Mouse (Mus musculus): ENCODE data around the gene Tesk1. TPM values are rescaled to one million over a fixed set of nuclear protein-coding genes. Genes with fewer than 3 reads are reported as not detected.

Gene Tesk1
- total and polyA plus RNA-seq, 2 experiments from 2014 or later, result 15.4 to 124 TPM

- no peaks in the 10 kb centered on the region for H3K27me3 ChIP-seq (ENCODE audit: insufficient read depth, low read length)
- WGBS, result 79% methylated on average over 31 of the region's 31 CpGs
- no peak overlapping the region for H3K4me3 ChIP-seq (ENCODE audit: low read depth, low read length)
- peak overlapping the region; percentile 23 for H3K4me2 ChIP-seq (ENCODE audit: low read depth)
- H3K4me1 ChIP-seq (ENCODE audit: insufficient read depth), result no peaks in the 10 kb centered on the region
- no peak for TF ChIP-seq CTCF (IDR thresholded peaks at IDR 0.05; ENCODE audit: low read depth)
- no peaks in the 10 kb centered on the region for H3K9me3 ChIP-seq (ENCODE audit: low read length)
- DNase-seq, result no peak
- peaks cover 6% of the 10 kb centered on the region; the same call in 1 of the 2 replicates for H3K36me3 ChIP-seq (ENCODE audit: insufficient read depth)
- H3K9ac ChIP-seq, result no peak overlapping the region
- peak overlapping the region; percentile 45; the same call in 1 of the 2 replicates for H3K27ac ChIP-seq (ENCODE audit: low read depth, low read length)
- ATAC-seq, result peak; percentile 1; the same call in 1 of the 2 replicates
Measured at GRCm38 (mm10) chr4:43399391-43400131, 42.2 kb upstream of the Tesk1 start.

GRCm38 (mm10) chr4:43400976-43401375, 40.8 kb upstream of the Tesk1 start:
- 26% methylated on average over 10 of the region's 10 CpGs for WGBS
- no peak for DNase-seq

GRCm38 (mm10) chr4:43401486-43401885, 40.3 kb upstream of the Tesk1 start:
- H3K27ac ChIP-seq (ENCODE audit: low read depth, low read length), result no peak overlapping the region
- WGBS, result 83% methylated on average over 10 of the region's 10 CpGs
- no peak overlapping the region for H3K9ac ChIP-seq
- no peaks in the 10 kb centered on the region for H3K27me3 ChIP-seq (ENCODE audit: insufficient read depth, low read length)
- H3K4me1 ChIP-seq (ENCODE audit: insufficient read depth), result peaks cover 5% of the 10 kb centered on the region; the same call in 1 of the 2 replicates
- no peaks in the 10 kb centered on the region for H3K9me3 ChIP-seq (ENCODE audit: low read length)
- H3K36me3 ChIP-seq (ENCODE audit: insufficient read depth), result peaks cover 6% of the 10 kb centered on the region; the same call in 1 of the 2 replicates
- DNase-seq (no peak), ATAC-seq (no peak)
- no peak overlapping the region for H3K4me2 ChIP-seq (ENCODE audit: low read depth)
- no peak for TF ChIP-seq CTCF (IDR thresholded peaks at IDR 0.05; ENCODE audit: low read depth)
- no peak overlapping the region for H3K4me3 ChIP-seq (ENCODE audit: low read depth, low read length)

More at GRCm38 (mm10) chr4:43400976-43401375, 40.8 kb upstream of the Tesk1 start:
- no peak for TF ChIP-seq CTCF (IDR thresholded peaks at IDR 0.05; ENCODE audit: low read depth)
- no peak for ATAC-seq
- Histone ChIP-seq H3K4me1 (ENCODE audit: insufficient read depth) (peaks cover 4% of the 10 kb centered on the region; the same call in 1 of the 2 replicates), H3K27ac (ENCODE audit: low read depth, low read length) (no peak overlapping the region), H3K36me3 (ENCODE audit: insufficient read depth) (peaks cover 6% of the 10 kb centered on the region; the same call in 1 of the 2 replicates), H3K4me2 (ENCODE audit: low read depth) (no peak overlapping the region), H3K27me3 (ENCODE audit: insufficient read depth, low read length) (no peaks in the 10 kb centered on the region), H3K9me3 (ENCODE audit: low read length) (no peaks in the 10 kb centered on the region), H3K9ac (no peak overlapping the region), H3K4me3 (ENCODE audit: low read depth, low read length) (no peak overlapping the region)

GRCm38 (mm10) chr4:43402212-43402611, 39.5 kb upstream of the Tesk1 start:
- Histone ChIP-seq H3K36me3 (ENCODE audit: insufficient read depth) (peaks cover 6% of the 10 kb centered on the region; the same call in 1 of the 2 replicates), H3K4me1 (ENCODE audit: insufficient read depth) (peaks cover 7% of the 10 kb centered on the region; the same call in 1 of the 2 replicates), H3K9ac (no peak overlapping the region), H3K4me3 (ENCODE audit: low read depth, low read length) (no peak overlapping the region), H3K27me3 (ENCODE audit: insufficient read depth, low read length) (no peaks in the 10 kb centered on the region), H3K4me2 (ENCODE audit: low read depth) (no peak overlapping the region), H3K9me3 (ENCODE audit: low read length) (no peaks in the 10 kb centered on the region), H3K27ac (ENCODE audit: low read depth, low read length) (no peak overlapping the region)
- no peak for DNase-seq
- TF ChIP-seq CTCF (IDR thresholded peaks at IDR 0.05; ENCODE audit: low read depth), result no peak
- ATAC-seq, result no peak
- 80% methylated on average over 9 of the region's 9 CpGs for whole genome bisulfite sequencing

GRCm38 (mm10) chr4:43404697-43405096, 37.0 kb upstream of the Tesk1 start:
- WGBS, result 89% methylated on average over 10 of the region's 10 CpGs
- no peak for TF ChIP-seq CTCF (IDR thresholded peaks at IDR 0.05; ENCODE audit: low read depth)

GRCm38 (mm10) chr4:43406162-43406971, 35.4 kb upstream of the Tesk1 start:
- TF ChIP-seq CTCF (IDR thresholded peaks at IDR 0.05; ENCODE audit: low read depth), result peak; percentile 75
- H3K4me1 ChIP-seq (ENCODE audit: insufficient read depth), result peaks cover 20% of the 10 kb centered on the region
- 2% methylated on average over 26 of the region's 28 CpGs for WGBS
- no peaks in the 10 kb centered on the region for H3K9me3 ChIP-seq (ENCODE audit: low read length)
- peak overlapping the region; percentile 76 for H3K4me2 ChIP-seq (ENCODE audit: low read depth)
- H3K27me3 ChIP-seq (ENCODE audit: insufficient read depth, low read length), result no peaks in the 10 kb centered on the region
- H3K4me3 ChIP-seq (ENCODE audit: low read depth, low read length), result peak overlapping the region; percentile 53
- peak overlapping the region; percentile 81 for H3K9ac ChIP-seq
- peak; percentile 91 for DNase-seq
- ATAC-seq, result peak; percentile 95
- H3K36me3 ChIP-seq (ENCODE audit: insufficient read depth), result peaks cover 6% of the 10 kb centered on the region; the same call in 1 of the 2 replicates
- peak overlapping the region; percentile 98 for H3K27ac ChIP-seq (ENCODE audit: low read depth, low read length)

More at GRCm38 (mm10) chr4:43404697-43405096, 37.0 kb upstream of the Tesk1 start:
- DNase-seq (no peak), ATAC-seq (no peak)
- no peaks in the 10 kb centered on the region for H3K27me3 ChIP-seq (ENCODE audit: insufficient read depth, low read length)
- no peak overlapping the region for H3K4me2 ChIP-seq (ENCODE audit: low read depth)
- peaks cover 20% of the 10 kb centered on the region for H3K4me1 ChIP-seq (ENCODE audit: insufficient read depth)
- no peak overlapping the region for H3K9ac ChIP-seq
- peaks cover 6% of the 10 kb centered on the region; the same call in 1 of the 2 replicates for H3K36me3 ChIP-seq (ENCODE audit: insufficient read depth)
- H3K27ac ChIP-seq (ENCODE audit: low read depth, low read length), result no peak overlapping the region
- no peaks in the 10 kb centered on the region for H3K9me3 ChIP-seq (ENCODE audit: low read length)
- H3K4me3 ChIP-seq (ENCODE audit: low read depth, low read length), result no peak overlapping the region

Data from forebrain, postnatal 0 days (tissue).